Mouse (Mus musculus) megakaryocyte progenitor cell, adult 5-6 weeks (primary cell): ENCODE measurements around the gene Scgb2b18. TPM values are rescaled to one million over a fixed set of nuclear protein-coding genes. Genes with fewer than 3 reads are reported as not detected.
"Not testable (repeated sequence)": the region's sequence is repeated elsewhere in the genome, so short reads cannot be mapped to it uniquely, and the experiment has no call there.

ENCODE experiments used
- ATAC-seq: replicated peaks from 2 replicates; pipeline ENCODE4 v1.8.0; 2016; ENCODE audit warnings: mild to moderate bottlenecking, moderate TSS enrichment, inconsistent platforms; ENCODE audit not compliant: poor library complexity
- total RNA-seq, 2 experiments: library from RNA; stranded (forward) in 1 of 2; stranded (reverse) in 1 of 2; fragments of 157-497, 149-512 nt in 1 of 2; fragments of 200-1000 nt in 1 of 2; gene quantifications; 2 replicates each; pipeline versions ENCODE4 v1.2.3 to v1.2.4; 2015 to 2017

Scgb2b18 gene
- total RNA-seq (2015) (not detected in 2 replicates), total RNA-seq (2017) (not detected in 2 replicates)

GRCm38 (mm10) chr7:33173764-33174163 lies at the start of gene Scgb2b18:
Scgb2b18 (minus strand) TSS chr7:33173864.
- not testable (repeated sequence) for ATAC-seq

GRCm38 (mm10) chr7:33185268-33185667 lies 11.6 kb upstream of the Scgb2b18 start, which contains the start of gene Scgb1b18:
Scgb1b18 (plus strand) TSS chr7:33185568.
- not testable (repeated sequence) for ATAC-seq

Other genes with a start within 250 kb of the Scgb2b18 start
- gene Scgb2b17, start 117.3 kb downstream of the Scgb2b18 start, total RNA-seq (2015) = not detected in 2 replicates
- gene Scgb2b17, start 117.3 kb downstream of the Scgb2b18 start, total RNA-seq (2017) = not detected in 2 replicates
- not detected in 2 replicates for gene Scgb1b17, start 110.4 kb downstream of the Scgb2b18 start, total RNA-seq (2015)
- not detected in 2 replicates for gene Scgb1b17, start 110.4 kb downstream of the Scgb2b18 start, total RNA-seq (2017)
- not detected in 2 replicates for gene Scgb1b18, start 11.7 kb upstream of the Scgb2b18 start, total RNA-seq (2015)
- gene Scgb1b18, start 11.7 kb upstream of the Scgb2b18 start, total RNA-seq (2017) = not detected in 2 replicates
- not detected in 2 replicates for gene Scgb2b19, start 106.5 kb upstream of the Scgb2b18 start, total RNA-seq (2015)
- gene Scgb2b19, start 106.5 kb upstream of the Scgb2b18 start, total RNA-seq (2017) = not detected in 2 replicates
- gene Scgb1b19, start 113.4 kb upstream of the Scgb2b18 start, total RNA-seq (2015) = not detected in 2 replicates
- gene Scgb1b19, start 113.4 kb upstream of the Scgb2b18 start, total RNA-seq (2017) = not detected in 2 replicates
- not detected in 2 replicates for gene Scgb2b20, start 192.5 kb upstream of the Scgb2b18 start, total RNA-seq (2015)
- gene Scgb2b20, start 192.5 kb upstream of the Scgb2b18 start, total RNA-seq (2017) = not detected in 2 replicates
- gene Scgb1b20, start 199.4 kb upstream of the Scgb2b18 start, total RNA-seq (2015) = not detected in 2 replicates
- gene Scgb1b20, start 199.4 kb upstream of the Scgb2b18 start, total RNA-seq (2017) = not detected in 2 replicates